Mouse (Mus musculus) ES-Bruce4 (cell line): Measurements from ENCODE around the gene Ppdpf. TPM values are rescaled to one million over a fixed set of nuclear protein-coding genes. Genes with fewer than 3 reads are reported as not detected.

Experiments
- H3K27ac ChIP-seq: 2 replicates; pipeline ENCODE4 v1.5.1; 2012; ENCODE audit warnings: low read length, inconsistent platforms; ENCODE audit not compliant: insufficient read depth
- H3K27me3 ChIP-seq: 2 replicates; pipeline ENCODE4 v1.6.1; 2012; ENCODE audit warnings: mild to moderate bottlenecking, low read length, inconsistent platforms; ENCODE audit not compliant: control insufficient read depth, poor library complexity, insufficient read depth, severe bottlenecking
- H3K36me3 ChIP-seq: 2 replicates; pipeline ENCODE4 v1.6.1; 2012; ENCODE audit warnings: inconsistent platforms, mild to moderate bottlenecking, low read length, moderate library complexity; ENCODE audit not compliant: control insufficient read depth, poor library complexity, insufficient read depth, severe bottlenecking
- H3K4me1 ChIP-seq: one replicate; pipeline ENCODE4 v1.8.1; 2011; ENCODE audit warnings: low read length; ENCODE audit not compliant: control insufficient read depth, insufficient read depth
- H3K4me3 ChIP-seq: 2 replicates; pipeline ENCODE4 v1.5.1; 2011; ENCODE audit warnings: low read depth, mild to moderate bottlenecking, low read length
- H3K9ac ChIP-seq: 2 replicates; pipeline ENCODE4 v1.6.1; 2012; ENCODE audit warnings: low read depth, mild to moderate bottlenecking, inconsistent platforms; ENCODE audit not compliant: poor library complexity, severe bottlenecking
- H3K9me3 ChIP-seq: replicated peaks from 2 replicates; pipeline ENCODE4 v1.6.1; 2012; ENCODE audit warnings: mild to moderate bottlenecking, low read length, inconsistent platforms; ENCODE audit not compliant: control insufficient read depth, poor library complexity, insufficient read depth, severe bottlenecking
- CTCF ChIP-seq: IDR thresholded peaks from one replicate; pipeline ENCODE4 v1.8.1; 2011; ENCODE audit warnings: low read depth, low read length
- EP300 ChIP-seq: IDR thresholded peaks from 2 replicates; pipeline ENCODE4 v1.6.1; 2011; ENCODE audit warnings: low read depth, low read length; ENCODE audit not compliant: insufficient read depth
- POLR2A ChIP-seq: IDR thresholded peaks from one replicate; pipeline ENCODE4 v1.8.1; 2011; ENCODE audit warnings: low read length; ENCODE audit not compliant: insufficient read depth
- polyA plus RNA-seq: library from polyadenylated mRNA; stranded (reverse); fragments of >200 nt; gene quantifications from 2 replicates; pipeline ENCODE4 v1.2.4, GENCODE M21; 2011; ENCODE audit warnings: low read depth; ENCODE audit not compliant: missing spikeins, insufficient read depth, insufficient read length

Gene Ppdpf
- polyA plus RNA-seq, 1 experiment: 67.7 TPM

GRCm38 (mm10) chr2:181233443-181233842 is 46.4 kb downstream of the Ppdpf start:
- peak overlapping the region; percentile 15 for H3K4me3 ChIP-seq
- no peak overlapping the region for H3K9ac ChIP-seq
- no peaks in the 10 kb centered on the region for H3K27me3 ChIP-seq
- H3K27ac ChIP-seq: no peak overlapping the region
- TF ChIP-seq POLR2A: no peak
- TF ChIP-seq CTCF: no peak
- TF ChIP-seq EP300: no peak
- no peaks in the 10 kb centered on the region for H3K9me3 ChIP-seq
- no peaks in the 10 kb centered on the region for H3K4me1 ChIP-seq
- H3K36me3 ChIP-seq: no peaks in the 10 kb centered on the region

- TF ChIP-seq EP300 (no peak), CTCF (no peak), POLR2A (no peak)
- Histone ChIP-seq H3K9me3 (no peaks in the 10 kb centered on the region), H3K9ac (no peak overlapping the region), H3K4me3 (no peak overlapping the region), H3K36me3 (no peaks in the 10 kb centered on the region), H3K4me1 (no peaks in the 10 kb centered on the region), H3K27me3 (no peaks in the 10 kb centered on the region), H3K27ac (no peak overlapping the region)
Measured at GRCm38 (mm10) chr2:181234680-181235079, 47.6 kb downstream of the Ppdpf start.

GRCm38 (mm10) chr2:181235681-181236566 is 48.9 kb downstream of the Ppdpf start:
- no peaks in the 10 kb centered on the region for H3K9me3 ChIP-seq
- H3K9ac ChIP-seq: no peak overlapping the region
- no peaks in the 10 kb centered on the region for H3K4me1 ChIP-seq
- no peak overlapping the region for H3K27ac ChIP-seq
- TF ChIP-seq POLR2A (no peak), CTCF (peak; percentile 44)
- no peaks in the 10 kb centered on the region for H3K27me3 ChIP-seq
- H3K36me3 ChIP-seq: no peaks in the 10 kb centered on the region
- no peak overlapping the region for H3K4me3 ChIP-seq

GRCm38 (mm10) chr2:181237251-181238014 is 50.4 kb downstream of the Ppdpf start:
- H3K9me3 ChIP-seq: no peaks in the 10 kb centered on the region
- H3K9ac ChIP-seq: no peak overlapping the region
- no peaks in the 10 kb centered on the region for H3K4me1 ChIP-seq
- no peak overlapping the region for H3K27ac ChIP-seq
- no peak for TF ChIP-seq POLR2A
- no peak for TF ChIP-seq CTCF
- no peak for TF ChIP-seq EP300
- no peak overlapping the region for H3K4me3 ChIP-seq
- no peaks in the 10 kb centered on the region for H3K27me3 ChIP-seq
- H3K36me3 ChIP-seq: no peaks in the 10 kb centered on the region

- no peak overlapping the region for H3K4me3 ChIP-seq
- H3K9me3 ChIP-seq: no peaks in the 10 kb centered on the region
- TF ChIP-seq POLR2A: no peak
- TF ChIP-seq CTCF: no peak
- no peak for TF ChIP-seq EP300
- no peak overlapping the region for H3K9ac ChIP-seq
- H3K4me1 ChIP-seq: no peaks in the 10 kb centered on the region
- no peaks in the 10 kb centered on the region for H3K36me3 ChIP-seq
- no peak overlapping the region for H3K27ac ChIP-seq
- no peaks in the 10 kb centered on the region for H3K27me3 ChIP-seq
Measured at GRCm38 (mm10) chr2:181238091-181238610, 51.1 kb downstream of the Ppdpf start.

Other genes starting within 250 kb of the Ppdpf start
- 7.0 and 9.1 TPM in 2 replicates for gene Nkain4, start 232.5 kb upstream of the Ppdpf start, polyA plus RNA-seq
- gene Arfgap1, start 220.0 kb upstream of the Ppdpf start, polyA plus RNA-seq: 36.4 and 37.2 TPM in 2 replicates
- 0.79 and 1.3 TPM in 2 replicates for gene Col20a1, start 200.7 kb upstream of the Ppdpf start, polyA plus RNA-seq
- gene Chrna4, start 143.7 kb upstream of the Ppdpf start, polyA plus RNA-seq: 0.43 and 1.0 TPM in 2 replicates
- gene Kcnq2, start 51.9 kb upstream of the Ppdpf start, polyA plus RNA-seq: 0.76 and 1.0 TPM in 2 replicates
- 0.43 TPM in 1 of 2 replicates, not detected in the other for gene Eef1a2, start 30.2 kb upstream of the Ppdpf start, polyA plus RNA-seq
- not detected in 2 replicates for gene Ptk6, start 15.5 kb downstream of the Ppdpf start, polyA plus RNA-seq
- gene Srms, start 25.9 kb downstream of the Ppdpf start, polyA plus RNA-seq: not detected in 2 replicates
- gene Fndc11, start 32.8 kb downstream of the Ppdpf start, polyA plus RNA-seq: not detected in 2 replicates
- 1.4 and 1.5 TPM in 2 replicates for gene Helz2, start 54.8 kb downstream of the Ppdpf start, polyA plus RNA-seq
- gene Gmeb2, start 100.8 kb downstream of the Ppdpf start, polyA plus RNA-seq: 16.4 and 16.7 TPM in 2 replicates
- 1.2 and 1.8 TPM in 2 replicates for gene Stmn3, start 127.3 kb downstream of the Ppdpf start, polyA plus RNA-seq
- gene Rtel1, start 132.5 kb downstream of the Ppdpf start, polyA plus RNA-seq: 49.0 and 54.2 TPM in 2 replicates
- 11.5 and 13.5 TPM in 2 replicates for gene Zgpat, start 177.7 kb downstream of the Ppdpf start, polyA plus RNA-seq
- 29.1 and 35.4 TPM in 2 replicates for gene Arfrp1, start 178.2 kb downstream of the Ppdpf start, polyA plus RNA-seq
- gene Lime1, start 192.8 kb downstream of the Ppdpf start, polyA plus RNA-seq: 3.9 and 6.3 TPM in 2 replicates